Mouse (Mus musculus): ENCODE results near the gene Sbk3. TPM values are rescaled to one million over a fixed set of nuclear protein-coding genes. Genes with fewer than 3 reads are reported as not detected.
"Not testable (repeated sequence)": the region's sequence is repeated elsewhere in the genome, so short reads cannot be mapped to it uniquely, and the experiment has no call there.

The Sbk3 gene
- polyA plus RNA-seq, 1 experiment from 2014 or later = not detected

DNA sequence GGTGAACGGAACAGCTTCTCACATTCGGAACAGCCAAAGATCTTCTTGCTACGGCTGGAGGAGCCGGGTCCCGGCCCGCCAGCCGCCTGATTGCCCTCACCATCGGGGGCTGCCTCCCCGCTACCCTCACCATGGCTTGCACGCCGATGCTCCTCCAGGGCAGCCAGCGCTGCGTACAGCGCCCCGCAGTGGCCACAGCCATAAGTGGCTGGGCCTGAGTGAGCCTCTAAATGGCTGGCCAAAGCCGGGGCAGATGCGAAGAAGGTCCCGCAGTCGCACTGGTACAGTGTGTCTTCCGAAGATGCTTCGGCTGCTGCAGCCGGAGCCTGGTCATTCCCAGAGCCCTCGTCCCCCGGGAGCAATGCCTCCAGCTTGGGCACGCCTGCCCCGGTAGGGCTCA lies 37.3 kb upstream of the Sbk3 start:
- DNase-seq (ENCODE audit: low spot score) (no peak), ATAC-seq (ENCODE audit: low FRiP score, low TSS enrichment) (no peak)
- no peaks in the 10 kb centered on the region for H3K9me3 ChIP-seq (ENCODE audit: control insufficient read depth, low read length)
- H3K4me1 ChIP-seq (replicated peaks; ENCODE audit: control insufficient read depth, insufficient read depth) = no peaks in the 10 kb centered on the region
- no peak overlapping the region for H3K27ac ChIP-seq (replicated peaks)
- peaks cover 47% of the 10 kb centered on the region for H3K36me3 ChIP-seq (ENCODE audit: control insufficient read depth, insufficient read depth, low read length)
- TF ChIP-seq EP300 (optimal IDR thresholded peaks at IDR 0.05) = no peak
- TF ChIP-seq CTCF (IDR thresholded peaks at IDR 0.05; ENCODE audit: low read depth) = peak; percentile 16; the same call in 1 of the 2 replicates
- no peak overlapping the region for H3K9ac ChIP-seq (ENCODE audit: low read length)
- H3K4me3 ChIP-seq (ENCODE audit: low read depth, low read length) = no peak overlapping the region
- WGBS = 95% methylated on average over 26 of the region's 26 CpGs
- H3K27me3 ChIP-seq (ENCODE audit: control insufficient read depth, insufficient read depth, low read length) = no peaks in the 10 kb centered on the region
- H3K4me2 ChIP-seq (replicated peaks; ENCODE audit: low read depth) = no peak overlapping the region

GRCm38 (mm10) chr7:5002876-5003275 lies 31.9 kb upstream of the Sbk3 start:
- not testable (repeated sequence) for H3K9ac ChIP-seq (ENCODE audit: low read length); H3K27me3 ChIP-seq (ENCODE audit: control insufficient read depth, insufficient read depth, low read length); H3K4me1 ChIP-seq (replicated peaks; ENCODE audit: control insufficient read depth, insufficient read depth); DNase-seq (ENCODE audit: low spot score); H3K27ac ChIP-seq (replicated peaks); H3K36me3 ChIP-seq (ENCODE audit: control insufficient read depth, insufficient read depth, low read length); H3K4me2 ChIP-seq (replicated peaks; ENCODE audit: low read depth); H3K4me3 ChIP-seq (ENCODE audit: low read depth, low read length); ATAC-seq (ENCODE audit: low FRiP score, low TSS enrichment); H3K9me3 ChIP-seq (ENCODE audit: control insufficient read depth, low read length)
- WGBS = 71% methylated on average over 8 of the region's 8 CpGs

GRCm38 (mm10) chr7:4999876-5000275 lies 28.9 kb upstream of the Sbk3 start:
- WGBS = 55% methylated on average over 2 of the region's 2 CpGs
- Histone ChIP-seq H3K4me3 (ENCODE audit: low read depth, low read length) (no peak overlapping the region), H3K9me3 (ENCODE audit: control insufficient read depth, low read length) (no peaks in the 10 kb centered on the region), H3K36me3 (ENCODE audit: control insufficient read depth, insufficient read depth, low read length) (no peaks in the 10 kb centered on the region), H3K4me1 (replicated peaks; ENCODE audit: control insufficient read depth, insufficient read depth) (0 out of 2 replicates have a peak, but pooled peaks cover 4% of the 10 kb centered on the region), H3K4me2 (replicated peaks; ENCODE audit: low read depth) (no peak overlapping the region), H3K27me3 (ENCODE audit: control insufficient read depth, insufficient read depth, low read length) (no peaks in the 10 kb centered on the region), H3K9ac (ENCODE audit: low read length) (no peak overlapping the region), H3K27ac (replicated peaks) (no peak overlapping the region)
- ATAC-seq (ENCODE audit: low FRiP score, low TSS enrichment) = no peak
- no peak for TF ChIP-seq EP300 (optimal IDR thresholded peaks at IDR 0.05)
- TF ChIP-seq CTCF (IDR thresholded peaks at IDR 0.05; ENCODE audit: low read depth) = peak; percentile 62
- DNase-seq (ENCODE audit: low spot score) = peak; percentile 37

DNA sequence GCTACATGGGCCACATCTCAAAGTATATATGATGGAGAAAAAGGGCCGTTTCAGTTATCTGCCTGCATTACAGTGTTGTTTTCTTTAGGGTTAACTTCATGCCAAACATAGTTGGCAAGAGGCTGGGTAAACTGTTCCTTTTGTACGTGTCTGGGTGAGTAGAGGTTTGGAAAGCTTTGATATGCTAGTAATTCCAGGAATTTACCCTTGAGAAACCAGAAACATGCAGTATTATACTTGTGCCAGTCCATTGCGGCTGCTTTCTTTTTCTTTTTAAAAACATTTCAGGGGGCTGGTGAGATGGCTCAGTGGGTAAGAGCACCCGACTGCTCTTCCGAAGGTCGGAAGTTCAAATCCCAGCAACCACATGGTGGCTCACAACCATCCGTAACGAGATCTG lies 26.0 kb upstream of the Sbk3 start:
- Histone ChIP-seq H3K4me3 (ENCODE audit: low read depth, low read length) (0 out of 2 replicates have a peak overlapping the region, but pooled peaks have one; percentile 72), H3K4me2 (replicated peaks; ENCODE audit: low read depth) (peak overlapping the region; percentile 93), H3K27me3 (ENCODE audit: control insufficient read depth, insufficient read depth, low read length) (no peaks in the 10 kb centered on the region), H3K27ac (replicated peaks) (no peak overlapping the region; the same call in 1 of the 2 replicates), H3K36me3 (ENCODE audit: control insufficient read depth, insufficient read depth, low read length) (peaks cover 7% of the 10 kb centered on the region; the same call in 1 of the 2 replicates), H3K9me3 (ENCODE audit: control insufficient read depth, low read length) (no peaks in the 10 kb centered on the region), H3K4me1 (replicated peaks; ENCODE audit: control insufficient read depth, insufficient read depth) (0 out of 2 replicates have a peak, but pooled peaks cover 4% of the 10 kb centered on the region), H3K9ac (ENCODE audit: low read length) (no peak overlapping the region)
- ATAC-seq (ENCODE audit: low FRiP score, low TSS enrichment) (no peak), DNase-seq (ENCODE audit: low spot score) (no peak)
- no peak for TF ChIP-seq EP300 (optimal IDR thresholded peaks at IDR 0.05)
- no peak for TF ChIP-seq CTCF (IDR thresholded peaks at IDR 0.05; ENCODE audit: low read depth)
- WGBS = 53% methylated on average over 6 of the region's 8 CpGs

GRCm38 (mm10) chr7:4996003-4996895 lies 25.3 kb upstream of the Sbk3 start, which contains the start of gene Zfp579:
Gene Zfp579 (minus strand): TSS chr7:4996158.
- DNase-seq (ENCODE audit: low spot score) = peak; percentile 93
- peak within 1 kb of the TSS; percentile 93 for H3K4me2 ChIP-seq (replicated peaks; ENCODE audit: low read depth)
- 4% methylated on average over 15 of the region's 26 CpGs for WGBS
- peak within 1 kb of the TSS; percentile 70 for H3K27ac ChIP-seq (replicated peaks)
- peak within 1 kb of the TSS; percentile 84 for H3K9ac ChIP-seq (ENCODE audit: low read length)
- ATAC-seq (ENCODE audit: low FRiP score, low TSS enrichment) = peak; percentile 88
- TF ChIP-seq CTCF (IDR thresholded peaks at IDR 0.05; ENCODE audit: low read depth) (no peak), EP300 (optimal IDR thresholded peaks at IDR 0.05) (no peak)
- H3K36me3 ChIP-seq (ENCODE audit: control insufficient read depth, insufficient read depth, low read length) = peaks cover 7% of the 10 kb centered on the region; the same call in 1 of the 2 replicates
- 0 out of 2 replicates have a peak, but pooled peaks cover 4% of the 10 kb centered on the region for H3K4me1 ChIP-seq (replicated peaks; ENCODE audit: control insufficient read depth, insufficient read depth)
- H3K27me3 ChIP-seq (ENCODE audit: control insufficient read depth, insufficient read depth, low read length) = no peaks in the 10 kb centered on the region
- peak within 1 kb of the TSS; percentile 72 for H3K4me3 ChIP-seq (ENCODE audit: low read depth, low read length)
- H3K9me3 ChIP-seq (ENCODE audit: control insufficient read depth, low read length) = no peaks in the 10 kb centered on the region
